Mouse (Mus musculus) liver, adult 2 months (tissue): ENCODE measurements around the gene Slc25a30.

Experiments
- CTCF ChIP-seq: fragments of 200-500 bp; IDR thresholded peaks from 2 replicates; pipeline ENCODE4 v1.5.1; 2011; ENCODE audit warnings: low read depth, low read length, control low read depth
- POLR2A ChIP-seq: fragments of 200-500 bp; IDR thresholded peaks from 2 replicates; pipeline ENCODE4 v1.6.1; 2011; ENCODE audit warnings: low read length, control low read depth; ENCODE audit not compliant: insufficient read depth; ENCODE audit errors: extremely low read depth

DNA sequence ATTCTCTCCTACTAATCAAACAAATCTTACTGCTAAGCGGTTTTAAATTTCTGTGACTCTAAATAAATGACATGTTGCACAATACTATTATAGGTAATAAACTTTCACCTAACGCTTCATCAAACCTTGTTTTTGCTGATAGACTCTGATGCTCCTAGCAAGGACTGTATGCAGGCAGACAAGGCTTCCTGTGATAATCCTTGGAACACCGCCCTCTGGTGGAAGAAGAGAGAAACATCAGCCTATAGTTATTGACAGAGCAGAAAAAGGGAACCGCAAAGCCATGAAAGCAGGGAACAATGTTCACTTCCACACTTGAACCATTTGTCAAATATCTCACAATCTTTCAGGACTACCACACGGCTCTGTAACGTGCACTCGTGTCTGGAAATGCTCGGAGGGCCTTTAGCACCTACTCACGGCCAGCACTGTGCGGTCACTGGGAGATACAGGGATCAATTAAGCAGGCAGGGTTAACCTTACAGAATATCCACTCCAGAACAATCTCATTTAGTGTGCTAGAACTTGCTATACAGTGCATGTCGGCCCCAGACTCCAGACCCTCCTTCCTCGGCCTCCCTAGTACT, 64.8 kb downstream of the Slc25a30 start:
- peak; percentile 49 for TF ChIP-seq CTCF
- TF ChIP-seq POLR2A: no peak
